Mouse (Mus musculus) liver, embryonic 14.5 days (tissue): ENCODE measurements around the gene Mical3.

Source experiments
- CTCF ChIP-seq: IDR thresholded peaks from 2 replicates; pipeline ENCODE4 v1.5.1; 2016; ENCODE audit warnings: antibody characterized with exemption, low read depth, control low read depth
- EP300 ChIP-seq: IDR thresholded peaks from 2 replicates; pipeline ENCODE4 v1.6.1; 2016; ENCODE audit warnings: antibody characterized with exemption, low read depth

DNA sequence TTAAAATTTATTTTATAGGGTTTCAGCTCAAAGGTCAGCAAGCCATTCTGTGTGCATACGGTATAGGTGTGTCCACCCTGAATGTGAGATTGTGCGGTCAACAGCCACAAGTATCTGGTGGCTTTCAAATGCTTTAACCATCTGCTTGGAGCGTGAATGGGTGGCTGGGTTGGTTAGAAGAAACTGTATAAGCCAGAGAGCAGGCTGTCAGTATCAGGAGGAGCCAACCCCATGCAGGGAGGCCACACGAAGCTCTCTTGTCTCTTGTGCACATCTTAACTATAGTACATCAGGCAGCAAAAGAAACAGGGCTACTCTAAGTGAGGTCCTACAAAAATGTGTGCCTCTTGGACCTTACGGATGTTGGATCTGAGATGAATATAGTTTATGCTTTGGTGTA, 114.7 kb downstream of the Mical3 start:
- TF ChIP-seq EP300 (no peak), CTCF (no peak)
